Mouse (Mus musculus) bone marrow, adult 2 months (tissue): ENCODE results near the gene Gm20855. TPM values are rescaled to one million over a fixed set of nuclear protein-coding genes. Genes with fewer than 3 reads are reported as not detected.
"Not testable (repeated sequence)": the region's sequence is repeated elsewhere in the genome, so short reads cannot be mapped to it uniquely, and the experiment has no call there.

ENCODE experiments used
- H3K27ac ChIP-seq: fragments of 200-500 bp; 2 replicates; pipeline ENCODE4 v1.5.1; 2012; ENCODE audit warnings: low read depth, mild to moderate bottlenecking, control low read depth, inconsistent platforms, low read length; ENCODE audit not compliant: control insufficient read depth, poor library complexity, insufficient read depth
- H3K4me1 ChIP-seq: fragments of 200-500 bp; 2 replicates; pipeline ENCODE4 v1.6.1; 2011; ENCODE audit warnings: low read length; ENCODE audit not compliant: control insufficient read depth, insufficient read depth
- H3K4me3 ChIP-seq: fragments of 200-500 bp; replicated peaks from 2 replicates; pipeline ENCODE3; 2011; ENCODE audit warnings: mild to moderate bottlenecking, low read depth, low read length, control low read depth; ENCODE audit not compliant: control insufficient read depth
- WGBS: fragments of 180-500 bp; shearing (Covaris S2); methylation state at CpG from one replicate; pipeline ENCODE4 v1.1.7; 2018; 5-methylcytosine and 5-hydroxymethylcytosine counted together
- polyA plus RNA-seq: library from polyadenylated mRNA; stranded (reverse); fragments of >200 nt; gene quantifications from 2 replicates; pipeline ENCODE4 v1.2.4, GENCODE M21; 2011; ENCODE audit warnings: low replicate concordance; ENCODE audit not compliant: missing spikeins, insufficient read depth, insufficient read length

The Gm20855 gene
- polyA plus RNA-seq, result not detected in 2 replicates

DNA sequence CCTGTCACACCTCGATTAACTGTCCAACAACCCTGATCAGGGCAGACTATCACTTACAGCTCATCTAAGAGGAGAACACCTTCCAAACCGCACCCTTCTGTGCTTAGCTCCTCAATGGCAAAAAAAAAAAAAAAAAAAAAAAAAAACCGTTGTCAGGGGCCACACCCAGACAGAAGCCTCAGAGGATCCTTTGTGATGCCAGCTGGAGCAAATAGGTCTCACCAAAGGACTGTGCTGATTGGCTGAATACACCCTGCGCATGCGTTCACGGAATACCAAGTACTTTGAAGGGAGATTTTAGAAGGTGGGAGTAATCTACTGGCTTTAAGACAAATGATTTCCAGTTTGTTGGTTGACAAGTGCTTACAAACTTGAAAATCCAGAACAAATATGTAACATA lies at the start of gene Gm20855:
Gene Gm20855 (minus strand): TSS at position 101 of the 400 bp plus-strand sequence.
- WGBS, result no CpG with 5 or more reads among the region's 6 CpGs
- not testable (repeated sequence) for H3K27ac ChIP-seq, H3K4me3 ChIP-seq, H3K4me1 ChIP-seq
